Mouse (Mus musculus) T-cell, adult 2 months (primary cell): ENCODE results near the gene Cyb5r1.

Experiments
- DNase-seq: peaks from one replicate; pipeline ENCODE4 v3.0.0; 2022; ENCODE audit warnings: low spot score

The Cyb5r1 gene

GRCm38 (mm10) chr1:134460294-134461284 lies 55.2 kb downstream of the Cyb5r1 start:
- DNase-seq, result no peak
